In the genomic region with DNA sequence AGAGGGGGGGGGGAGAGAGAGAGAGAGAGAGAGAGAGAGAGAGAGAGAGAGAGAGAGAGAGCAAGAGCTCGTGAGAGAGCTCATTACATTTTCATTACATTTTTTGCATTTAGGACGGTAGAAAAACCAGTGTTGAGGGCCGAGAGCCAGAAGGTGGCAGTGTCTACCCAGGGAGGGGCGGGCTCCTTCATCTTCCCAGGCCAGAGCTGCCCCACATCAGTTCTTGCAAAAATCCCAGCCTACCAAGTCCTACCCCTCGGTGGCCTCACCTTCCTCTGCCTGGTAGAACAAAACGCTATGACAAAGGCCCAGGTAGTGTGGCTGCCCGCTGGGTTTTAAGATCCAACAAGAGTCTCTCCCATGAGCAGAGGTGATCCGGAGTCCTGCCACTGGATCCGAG, we compare ENCODE assay signal across 8 mouse cellular contexts. TPM values are rescaled to one million over a fixed set of nuclear protein-coding genes. Genes with fewer than 3 reads are reported as not detected.
A peak's percentile ranks its signal among the peaks of the same experiment; 100 is the strongest.
DNase-seq lines count a peak whose midpoint lies in the region; ATAC-seq and TF ChIP-seq lines count a peak whose summit lies in the region.

No protein-coding gene starts in this region.

- no peak for TF ChIP-seq POLR2A in thymus, adult 2 months (IDR thresholded peaks at IDR 0.05; ENCODE audit: control insufficient read depth, extremely low read depth, insufficient read depth, low read length, poor library complexity)

- no peak overlapping the region for H3K9ac ChIP-seq in heart, embryonic 16.5 days (ENCODE audit: low read length)
- no peak overlapping the region for H3K9ac ChIP-seq in lung, embryonic 14.5 days

- peak; percentile 82 for DNase-seq in brain, adult 2 months (ENCODE audit: low read depth, low spot score)
- peak; percentile 78 for DNase-seq in kidney, postnatal 14 days
- DNase-seq in lung, embryonic 14.5 days, result peak; percentile 91
- peak; percentile 52 for DNase-seq in ovary, adult 18-20 months (ENCODE audit: low spot score)
- DNase-seq in thymus, adult 2 months, result peak; percentile 73

- H3K36me3 ChIP-seq in heart, embryonic 16.5 days (ENCODE audit: control insufficient read depth, insufficient read depth), result no peaks in the 10 kb centered on the region
- H3K36me3 ChIP-seq in lung, embryonic 14.5 days (ENCODE audit: insufficient read depth), result no peaks in the 10 kb centered on the region
- no peaks in the 10 kb centered on the region for H3K36me3 ChIP-seq in thymus, adult 2 months (ENCODE audit: control insufficient read depth, insufficient read depth, low read length)

- H3K4me1 ChIP-seq in heart, embryonic 16.5 days (ENCODE audit: control insufficient read depth, insufficient read depth, low read length), result peaks cover 4% of the 10 kb centered on the region; the same call in 1 of the 2 replicates
- no peaks in the 10 kb centered on the region for H3K4me1 ChIP-seq in lung, embryonic 14.5 days (ENCODE audit: insufficient read depth)
- H3K4me1 ChIP-seq in thymus, adult 2 months (replicated peaks; ENCODE audit: control insufficient read depth, insufficient read depth, low read length), result peaks cover 13% of the 10 kb centered on the region

- H3K27ac ChIP-seq in heart, embryonic 16.5 days (ENCODE audit: low read length), result no peak overlapping the region
- no peak overlapping the region for H3K27ac ChIP-seq in lung, embryonic 14.5 days (ENCODE audit: low read depth)
- no peak overlapping the region for H3K27ac ChIP-seq in thymus, adult 2 months (ENCODE audit: control insufficient read depth, insufficient read depth, low read length)

- peak; percentile 89 for TF ChIP-seq CTCF in lung, embryonic 14.5 days (IDR thresholded peaks at IDR 0.05; ENCODE audit: low read depth)
- peak; percentile 79 for TF ChIP-seq CTCF in thymus, adult 2 months (IDR thresholded peaks at IDR 0.05; ENCODE audit: borderline replicate concordance, control insufficient read depth, extremely low read depth, insufficient read depth, low read length, poor library complexity)

- 12% methylated on average over 9 of the region's 9 CpGs for WGBS in heart, embryonic 16.5 days
- 12% methylated on average over 9 of the region's 9 CpGs for WGBS in lung, embryonic 14.5 days
- WGBS in thymus, adult 2 months, result 22% methylated on average over 9 of the region's 9 CpGs

- H3K4me3 ChIP-seq in heart, embryonic 16.5 days (ENCODE audit: low read length), result no peak overlapping the region
- no peak overlapping the region for H3K4me3 ChIP-seq in lung, embryonic 14.5 days (ENCODE audit: low read depth, low read length)
- H3K4me3 ChIP-seq in thymus, adult 2 months (ENCODE audit: control insufficient read depth, insufficient read depth, low read length), result no peak overlapping the region

- H3K9me3 ChIP-seq in heart, embryonic 16.5 days (replicated peaks; ENCODE audit: control insufficient read depth, low read length), result peaks cover 15% of the 10 kb centered on the region
- H3K9me3 ChIP-seq in lung, embryonic 14.5 days (ENCODE audit: low read depth, low read length), result no peaks in the 10 kb centered on the region; the same call in 1 of the 2 replicates

- H3K4me2 ChIP-seq in heart, embryonic 16.5 days (ENCODE audit: low read depth, low read length), result no peak overlapping the region
- H3K4me2 ChIP-seq in lung, embryonic 14.5 days, result no peak overlapping the region

- no peaks in the 10 kb centered on the region for H3K27me3 ChIP-seq in heart, embryonic 16.5 days (ENCODE audit: control insufficient read depth, insufficient read depth, low read length)
- H3K27me3 ChIP-seq in lung, embryonic 14.5 days (ENCODE audit: insufficient read depth, low read length), result no peaks in the 10 kb centered on the region
- no peaks in the 10 kb centered on the region for H3K27me3 ChIP-seq in thymus, adult 2 months (ENCODE audit: control insufficient read depth, insufficient read depth, low read length)

- peak; percentile 81 for ATAC-seq in CD4-positive, CD25-positive, alpha-beta regulatory T cell, adult 4 months
- peak; percentile 76 for ATAC-seq in erythroblast, adult 5-6 weeks (replicated peaks; ENCODE audit: low FRiP score, poor library complexity, severe bottlenecking)
- peak; percentile 68 for ATAC-seq in heart, embryonic 16.5 days (replicated peaks; ENCODE audit: extremely low read depth, insufficient read depth, low FRiP score)
- ATAC-seq in lung, embryonic 14.5 days (ENCODE audit: insufficient read depth), result peak; percentile 78; the same call in 1 of the 2 replicates

RNA-seq across cellular contexts. Expression of a gene that starts 25.6 kb away (rescaled TPM):
- polyA plus RNA-seq in CD4-positive, CD25-positive, alpha-beta regulatory T cell, adult 4 months (2017; shearing (Covaris generic)), result 10 to 100 TPM; 22.4 to 23.9 TPM
- 20.3 and 31.3 TPM in 2 replicates for total RNA-seq in erythroblast, adult 5-6 weeks (2015; ENCODE audit: low replicate concordance)
- total RNA-seq in erythroblast, adult 5-6 weeks (2017; ENCODE audit: low replicate concordance), result 17.6 and 24.5 TPM in 2 replicates
- 2,779 and 2,782 TPM in 2 replicates for polyA plus RNA-seq in heart, embryonic 16.5 days (2015; fragmentation: Nextera tagmentation; extraction: Ambion mirVana)
- 629 and 635 TPM in 2 replicates for polyA plus RNA-seq in lung, embryonic 14.5 days (2014; fragmentation: Nextera tagmentation; extraction: Ambion mirVana)
- 168 and 225 TPM in 2 replicates for polyA plus RNA-seq in thymus, adult 2 months (2012; rRNA removed)

RNA-seq across cellular contexts. Expression of a gene that starts 45.8 kb away (rescaled TPM):
- polyA plus RNA-seq in CD4-positive, CD25-positive, alpha-beta regulatory T cell, adult 4 months (2017; shearing (Covaris generic)), result 10 to 100 TPM; 19.2 to 26.0 TPM
- total RNA-seq in erythroblast, adult 5-6 weeks (2015; ENCODE audit: low replicate concordance), result 19.9 and 22.1 TPM in 2 replicates
- 33.7 and 49.8 TPM in 2 replicates for total RNA-seq in erythroblast, adult 5-6 weeks (2017; ENCODE audit: low replicate concordance)
- 12.1 and 14.4 TPM in 2 replicates for polyA plus RNA-seq in heart, embryonic 16.5 days (2015; fragmentation: Nextera tagmentation; extraction: Ambion mirVana)
- polyA plus RNA-seq in lung, embryonic 14.5 days (2014; fragmentation: Nextera tagmentation; extraction: Ambion mirVana), result 11.9 and 12.8 TPM in 2 replicates
- polyA plus RNA-seq in thymus, adult 2 months (2012; rRNA removed), result 37.4 and 44.1 TPM in 2 replicates
